Mouse (Mus musculus): ENCODE data around the gene Gpr18.

Gene Gpr18

DNA sequence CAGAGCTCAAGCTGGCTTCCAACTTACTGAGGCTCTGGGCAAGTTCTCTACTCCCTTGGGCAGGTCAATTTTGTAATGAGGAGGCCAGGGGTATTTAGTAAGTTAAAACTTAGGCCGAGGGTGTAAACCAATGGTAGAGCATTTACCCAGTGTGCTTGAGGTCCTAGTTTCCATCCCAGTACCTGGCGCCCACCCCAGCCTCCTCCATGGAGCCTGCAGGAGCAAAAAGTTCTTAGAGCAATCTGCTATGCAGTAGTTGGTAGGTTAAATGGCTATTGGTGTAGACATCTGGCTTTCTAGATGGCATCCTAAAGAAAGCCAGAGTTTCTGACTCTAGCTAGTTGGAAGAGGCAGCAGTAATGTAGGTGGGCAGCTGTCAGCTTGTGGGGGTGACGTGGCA lies 33.9 kb upstream of the Gpr18 start:
- no peak for DNase-seq (ENCODE audit: low spot score)

DNA sequence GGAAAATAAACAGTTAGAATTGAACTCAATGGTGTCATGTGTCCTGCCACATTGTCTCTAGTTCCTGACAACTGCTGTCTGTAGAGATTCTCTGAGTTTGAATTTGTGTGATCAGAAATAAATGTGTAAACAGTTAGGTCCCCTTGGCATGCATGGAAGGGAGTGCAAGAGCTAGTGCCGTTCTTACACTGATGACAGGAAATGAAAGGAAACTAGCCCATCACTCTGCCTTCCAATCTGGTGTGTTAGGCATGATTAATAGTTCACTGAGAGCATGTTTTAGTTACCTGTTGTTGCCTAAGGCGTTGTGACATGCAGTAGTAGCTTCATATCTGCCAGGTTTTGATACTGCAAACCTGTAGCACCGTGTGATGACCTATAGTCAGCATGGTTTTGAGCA lies 32.4 kb upstream of the Gpr18 start:
- no peak for DNase-seq (ENCODE audit: low spot score)

GRCm38 (mm10) chr14:121947201-121947760 lies 31.7 kb upstream of the Gpr18 start:
- DNase-seq (ENCODE audit: low spot score), result no peak

DNA sequence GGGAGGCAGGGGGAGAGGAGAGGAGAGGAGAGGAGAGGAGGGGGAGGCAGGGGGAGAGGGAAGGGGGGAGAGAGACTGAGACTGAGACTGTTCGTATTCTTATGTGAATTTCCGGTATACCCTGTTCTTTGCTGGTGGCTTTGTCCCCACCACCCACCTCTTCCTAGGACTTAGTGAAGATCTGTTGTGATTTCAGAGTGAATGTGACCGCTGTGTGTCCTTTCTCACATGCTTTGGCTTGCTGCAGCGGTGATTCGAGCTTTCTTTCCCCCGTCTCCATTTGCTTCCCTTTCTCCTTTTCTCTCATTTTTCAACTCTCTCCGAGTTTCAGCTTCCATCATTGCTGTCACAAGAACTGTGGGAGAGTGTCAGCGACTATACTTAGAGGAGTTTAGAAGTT lies 31.1 kb upstream of the Gpr18 start:
- no peak for DNase-seq (ENCODE audit: low spot score)

DNA sequence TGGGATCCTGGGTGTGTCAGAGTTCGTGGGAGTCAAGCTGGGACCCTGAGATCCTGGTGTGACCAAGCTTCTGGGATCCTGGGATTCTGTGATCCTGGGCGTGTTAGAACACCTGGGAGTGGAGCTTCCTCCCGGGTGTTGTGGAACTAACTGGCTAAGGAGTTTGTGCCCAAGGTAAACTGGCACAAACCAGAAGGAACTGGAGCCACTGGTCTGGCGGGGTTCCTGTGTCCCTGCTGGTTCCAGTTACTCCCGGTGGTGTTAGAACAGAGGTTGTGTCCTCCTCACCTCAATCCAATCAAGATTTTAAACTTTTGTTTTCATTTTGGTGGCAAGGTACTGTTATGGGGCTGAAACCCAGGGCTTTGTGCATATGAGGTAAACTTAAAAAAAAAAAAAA lies 30.6 kb upstream of the Gpr18 start:
- peak; percentile 30 for DNase-seq (ENCODE audit: low spot score)

GRCm38 (mm10) chr14:121939582-121939981 lies 24.0 kb upstream of the Gpr18 start:
- DNase-seq (ENCODE audit: low spot score), result no peak

DNA sequence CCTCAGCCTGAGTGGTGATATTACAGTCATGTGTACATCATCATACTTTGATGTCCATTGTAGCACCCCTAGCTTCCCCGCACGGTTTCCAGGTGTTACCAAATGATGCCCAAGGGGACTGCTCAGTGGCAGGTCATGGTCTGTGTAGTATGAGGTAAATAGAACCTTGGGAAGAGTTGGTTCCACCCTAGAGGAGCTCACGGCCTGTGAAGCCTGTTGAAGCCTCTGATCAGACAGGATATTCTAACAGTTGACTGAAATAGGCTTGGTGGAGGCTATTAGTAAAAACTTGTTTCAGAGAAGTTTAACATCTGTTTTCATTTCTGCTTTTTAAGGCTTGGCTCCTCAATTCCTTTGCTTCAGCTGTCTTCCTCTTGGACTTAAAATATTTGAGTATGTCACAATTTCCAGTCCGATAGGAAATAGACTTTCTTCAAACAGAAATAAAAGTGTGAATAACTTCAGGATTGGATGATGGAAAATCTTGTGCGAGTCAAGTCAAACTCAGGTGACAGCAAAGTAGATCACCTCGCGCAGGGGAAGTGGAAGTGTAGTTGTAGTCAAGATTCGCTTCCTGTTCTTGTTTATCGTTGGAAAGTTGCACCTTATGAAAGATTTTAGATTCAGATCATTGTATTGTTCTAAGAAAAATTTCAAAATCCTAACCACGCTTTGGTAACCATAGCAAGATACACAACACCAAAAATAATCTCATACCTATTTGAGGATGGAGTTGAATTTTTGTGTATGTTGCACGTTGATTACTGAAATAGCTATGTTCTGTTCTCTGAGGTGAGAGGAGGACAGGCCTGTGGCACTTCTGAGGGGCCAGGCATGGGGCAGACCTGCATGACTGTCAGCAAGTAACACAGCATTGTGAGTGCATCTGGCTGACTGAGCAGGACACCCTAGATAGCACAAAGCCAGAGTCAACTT lies 22.9 kb upstream of the Gpr18 start:
- DNase-seq (ENCODE audit: low spot score), result no peak

DNA sequence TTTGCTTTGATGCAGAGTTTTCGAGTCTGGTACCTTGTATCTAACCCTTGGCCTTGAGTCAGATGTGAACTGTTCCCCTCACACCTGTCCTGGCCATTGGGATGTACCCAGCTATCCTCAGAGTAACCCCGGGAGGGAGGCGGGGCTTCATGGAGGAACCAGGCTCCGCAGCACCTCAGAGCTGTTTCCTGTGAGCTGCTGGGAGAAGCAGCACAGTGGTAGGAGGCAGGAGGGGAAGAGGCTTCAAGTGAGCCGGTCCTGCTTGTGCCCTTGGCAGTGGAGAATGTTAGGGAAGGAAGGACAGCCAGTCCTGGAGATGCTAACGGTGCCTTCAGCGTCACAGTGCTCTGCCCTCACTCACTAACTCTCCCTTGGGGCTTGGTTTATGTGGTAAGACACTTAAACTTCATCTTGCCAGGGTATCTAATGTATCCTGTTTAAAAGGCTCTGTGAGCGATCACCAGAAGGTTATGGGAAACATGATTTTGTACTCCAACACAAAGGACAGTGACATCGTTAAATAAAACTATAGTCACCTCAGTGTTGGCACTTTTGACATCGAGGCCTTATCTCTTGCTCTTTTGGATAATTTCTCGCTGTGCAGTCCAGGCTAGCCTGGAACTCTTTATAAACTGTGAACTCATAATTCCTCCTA lies 22.1 kb upstream of the Gpr18 start:
- no peak for DNase-seq (ENCODE audit: low spot score)

DNA sequence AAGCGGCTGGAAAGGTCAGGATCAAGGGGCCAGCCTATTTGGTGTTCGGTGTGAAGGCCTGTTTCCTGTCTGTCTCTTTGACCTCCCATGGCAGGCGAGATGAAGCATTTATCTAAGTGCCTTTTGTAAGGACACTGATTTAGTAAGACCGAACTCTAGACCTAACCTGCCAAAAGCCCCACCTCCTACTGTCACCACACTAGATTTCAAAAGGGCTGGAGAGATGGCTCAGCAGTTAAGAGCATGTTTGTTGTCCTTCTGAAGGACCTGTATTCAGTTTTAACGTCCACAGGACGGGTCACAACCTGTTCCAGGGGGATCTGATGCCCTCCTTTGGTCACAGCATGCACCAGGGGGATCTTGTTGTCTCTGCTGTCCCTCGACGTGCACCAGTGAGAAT lies 21.3 kb upstream of the Gpr18 start:
- DNase-seq (ENCODE audit: low spot score), result no peak

DNA sequence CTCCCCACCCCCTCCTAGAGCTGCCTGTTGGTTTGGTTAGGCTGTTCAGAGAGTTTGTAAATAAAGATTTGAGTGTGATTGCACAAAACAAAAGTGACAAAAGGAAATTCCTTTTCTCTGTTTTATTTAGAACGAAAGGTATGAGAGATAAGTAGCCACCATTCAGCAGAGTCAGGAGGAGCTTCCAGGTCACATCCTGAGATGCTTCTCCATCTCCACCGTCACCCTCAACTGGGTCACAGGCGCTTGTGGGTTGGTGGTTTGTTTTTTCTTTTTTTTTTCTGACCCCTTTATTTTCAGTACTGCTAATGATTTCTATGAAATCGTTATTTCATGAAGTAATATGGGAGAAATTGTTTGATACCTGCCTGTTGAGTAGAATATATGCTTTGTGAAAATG lies 20.8 kb upstream of the Gpr18 start:
- DNase-seq (ENCODE audit: low spot score), result no peak

DNA sequence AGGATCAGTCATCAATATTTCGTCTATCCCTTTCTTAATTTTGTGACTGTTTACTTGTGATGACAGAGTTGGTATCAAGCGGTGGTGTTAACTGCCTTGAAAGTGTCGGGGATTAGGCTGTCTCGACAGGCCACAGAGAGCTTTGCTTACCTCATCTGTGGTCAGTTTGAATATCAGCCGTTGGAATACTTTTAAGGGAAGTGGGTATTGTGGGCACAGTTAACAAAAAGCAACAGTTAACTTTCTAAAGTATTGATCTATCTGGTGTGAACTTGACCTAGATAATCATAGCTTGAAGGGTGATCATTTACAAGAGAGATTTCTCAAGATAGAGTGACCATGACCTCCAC lies 19.0 kb upstream of the Gpr18 start:
- DNase-seq (ENCODE audit: low spot score), result no peak

DNA sequence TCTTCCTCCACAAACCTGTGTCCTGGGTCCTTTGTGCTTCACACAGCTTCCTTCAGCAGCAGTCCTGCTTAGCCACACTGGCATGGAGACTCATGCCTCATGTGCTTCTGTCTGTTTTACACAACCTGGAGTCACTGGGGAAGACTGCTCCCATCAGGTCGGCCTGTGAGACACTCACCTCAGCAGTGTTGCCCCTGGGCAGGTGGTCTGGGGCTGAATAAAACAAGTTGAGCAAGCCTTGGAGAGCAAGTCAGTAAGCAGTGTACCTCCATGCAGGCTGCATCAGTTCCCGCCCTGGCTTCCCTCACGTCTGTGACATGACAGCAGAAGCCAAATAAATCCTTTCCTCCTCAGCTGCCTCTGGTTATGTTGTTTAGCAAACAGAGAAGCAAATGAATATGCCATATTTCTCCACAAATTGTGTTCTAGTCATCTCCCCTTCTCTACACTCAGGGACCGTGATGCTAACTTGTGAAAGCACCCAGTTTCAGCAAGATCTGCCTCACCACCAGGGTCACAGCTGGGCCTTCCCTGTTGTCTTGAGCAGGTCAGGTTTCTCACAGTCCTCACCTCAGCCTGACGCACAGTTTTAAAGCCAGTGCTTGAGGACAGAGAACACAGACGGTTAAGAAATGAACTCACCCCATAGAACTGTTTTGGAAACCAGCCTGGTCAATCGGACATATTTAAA lies 18.5 kb upstream of the Gpr18 start:
- no peak for DNase-seq (ENCODE audit: low spot score)

- DNase-seq (ENCODE audit: low spot score), result no peak
Observed at GRCm38 (mm10) chr14:121932180-121932579, 16.6 kb upstream of the Gpr18 start.

DNA sequence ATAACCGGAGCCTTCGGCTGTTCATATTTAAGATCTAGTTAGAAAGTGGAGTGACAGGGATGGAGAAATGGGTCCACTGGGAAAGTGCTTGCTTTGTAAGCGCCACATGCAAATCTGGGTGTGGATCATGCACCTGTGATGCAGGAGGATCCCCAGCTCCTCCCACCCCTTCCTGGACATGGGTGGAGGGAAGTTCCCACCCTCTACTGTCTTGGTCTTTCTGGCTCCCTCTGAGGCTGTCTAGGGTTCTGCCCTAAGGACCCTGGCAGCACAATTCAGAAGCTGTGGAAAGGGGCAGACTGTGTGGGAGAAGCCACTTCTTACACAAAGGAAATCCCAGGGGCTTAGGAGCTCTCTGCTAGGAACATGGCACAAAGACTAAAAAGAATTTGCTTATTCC lies 16.0 kb upstream of the Gpr18 start:
- no peak for DNase-seq (ENCODE audit: low spot score)

- no peak for DNase-seq (ENCODE audit: low spot score)
Observed at GRCm38 (mm10) chr14:121930731-121931383, 15.3 kb upstream of the Gpr18 start.

GRCm38 (mm10) chr14:121929243-121929951 lies 13.8 kb upstream of the Gpr18 start:
- DNase-seq (ENCODE audit: low spot score), result no peak

DNA sequence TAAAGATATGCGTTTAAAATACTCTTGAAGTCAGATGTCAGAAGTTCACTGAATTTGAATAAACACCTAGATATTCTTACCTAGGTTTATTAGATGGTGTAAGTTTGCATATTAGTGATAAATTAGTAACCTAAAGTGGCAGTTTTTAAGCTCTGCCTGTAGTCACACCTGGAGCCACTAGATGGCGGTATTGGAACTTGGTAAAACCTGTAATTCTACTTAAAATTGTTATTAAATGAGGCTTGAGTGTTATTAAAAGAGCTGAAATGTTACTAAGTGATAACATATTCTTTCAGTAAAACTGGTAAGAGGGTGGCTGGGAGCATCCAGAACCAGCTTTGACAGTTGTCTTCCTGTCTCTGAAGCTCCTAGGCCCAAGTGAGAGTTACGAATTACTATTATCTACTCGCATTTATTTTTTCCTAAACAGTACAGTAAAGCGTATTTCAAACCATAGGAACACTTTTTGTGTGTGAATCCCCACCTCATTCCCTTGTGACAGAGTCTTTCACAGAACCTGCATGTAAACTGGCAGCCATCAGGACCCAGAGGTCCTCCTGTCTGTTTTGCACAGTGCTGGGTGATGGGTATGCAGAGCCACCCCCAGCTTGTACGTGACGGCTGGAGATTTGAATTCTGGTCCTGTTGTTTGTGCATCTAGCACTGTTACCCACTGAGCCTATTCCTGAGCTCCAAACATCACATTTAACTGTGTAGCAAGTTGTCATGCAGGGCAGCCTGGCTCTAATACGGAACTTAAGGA lies 13.0 kb upstream of the Gpr18 start:
- DNase-seq (ENCODE audit: low spot score), result peak; percentile 64

GRCm38 (mm10) chr14:121927451-121927850 lies 11.9 kb upstream of the Gpr18 start:
- no peak for DNase-seq (ENCODE audit: low spot score)

DNA sequence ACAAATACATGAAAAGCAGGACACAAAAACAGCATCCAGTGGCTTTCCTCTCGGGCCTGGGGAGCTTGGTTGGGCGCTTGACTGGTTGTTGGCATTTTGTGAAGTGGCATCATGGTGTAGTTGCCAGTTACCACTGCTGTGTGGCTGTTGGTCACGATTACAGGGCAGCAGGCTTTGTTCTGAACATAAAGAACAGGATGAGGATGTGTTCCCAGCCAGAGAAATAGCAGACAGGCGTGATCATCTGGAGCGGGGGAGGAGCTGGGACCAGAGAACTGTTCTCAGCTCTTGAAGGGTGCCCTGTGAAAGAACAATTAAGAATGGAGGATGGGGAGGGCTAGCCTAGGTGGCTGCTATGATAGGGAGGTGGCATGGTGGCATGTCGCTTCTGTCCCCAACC lies 11.3 kb upstream of the Gpr18 start:
- no peak for DNase-seq (ENCODE audit: low spot score)

- no peak for DNase-seq (ENCODE audit: low spot score)
Observed at GRCm38 (mm10) chr14:121924876-121925275, 9.3 kb upstream of the Gpr18 start.

DNA sequence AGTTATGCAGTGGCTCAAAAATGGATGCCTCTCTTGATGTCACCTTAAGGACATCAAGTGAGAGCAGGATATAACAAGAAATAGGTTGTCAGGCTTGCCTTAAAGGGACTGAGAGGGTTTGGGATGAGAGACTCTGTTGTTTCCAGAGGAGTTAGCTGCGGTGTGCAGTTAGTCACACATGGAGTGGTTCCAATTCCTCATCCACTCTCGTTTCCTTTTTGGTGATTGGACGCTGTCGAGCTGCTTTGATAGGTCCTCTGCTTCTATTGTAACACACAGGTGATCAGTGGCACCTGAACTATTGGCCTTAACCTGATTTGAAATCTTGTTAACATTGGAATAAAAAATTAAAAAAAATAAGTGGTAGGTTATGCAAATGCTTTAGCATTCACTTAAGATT lies 7.2 kb upstream of the Gpr18 start:
- DNase-seq (ENCODE audit: low spot score), result no peak
